Mouse (Mus musculus) small intestine, adult 10 weeks (tissue): Measurements from ENCODE around the gene Nacc2. TPM values are rescaled to one million over a fixed set of nuclear protein-coding genes. Genes with fewer than 3 reads are reported as not detected.

ENCODE experiments used
- polyA plus RNA-seq: library from polyadenylated mRNA; stranded (reverse); fragments of 350-450 nt; fragmentation: Illumina TruSeq; extraction: RNeasy Lipid Tissue Mini Kit (QIAGEN cat#74804); gene quantifications from one replicate; pipeline ENCODE4 v1.2.3, GENCODE M21; 2014; ENCODE audit warnings: low replicate concordance

Nacc2 gene
- polyA plus RNA-seq, result 9.4 TPM

GRCm38 (mm10) chr2:26123079-26123648, at the start of gene Nacc2:
TSS of gene Nacc2 (minus strand) at chr2:26123220.

DNA sequence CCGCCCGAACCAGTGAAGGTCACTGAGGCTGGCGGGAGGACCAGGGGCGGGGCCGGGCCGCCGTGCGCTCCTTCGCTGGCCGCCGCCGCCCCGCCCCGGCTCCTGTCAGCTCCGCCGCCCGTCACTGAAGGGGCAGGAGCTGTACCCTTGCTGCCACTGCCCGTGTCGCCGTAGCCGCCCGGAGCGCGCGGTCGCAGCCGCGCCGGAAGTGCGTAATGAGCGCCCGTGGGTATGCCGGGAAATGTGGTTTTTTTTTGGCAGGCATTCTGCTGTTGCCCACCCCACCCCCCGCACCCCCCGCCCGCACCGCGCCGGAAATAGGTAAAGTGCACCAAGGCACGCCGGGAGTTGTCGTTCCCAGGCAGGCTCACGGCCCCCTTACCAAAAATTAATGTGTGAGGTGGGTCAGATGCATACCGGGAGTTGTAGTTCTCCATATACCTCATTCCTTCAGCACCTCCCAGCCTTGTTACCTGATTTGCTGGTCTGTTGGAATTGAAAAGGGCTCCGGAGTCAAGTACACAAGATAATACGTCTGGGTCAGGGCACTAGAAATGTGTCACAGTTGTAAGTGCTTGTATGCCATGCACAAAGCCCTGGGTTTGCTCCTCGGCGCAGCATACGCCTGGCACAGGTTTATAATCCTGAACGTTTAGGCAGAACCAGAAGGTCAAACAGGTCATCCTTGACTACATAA, 101.3 kb downstream of the Nacc2 start, which contains the start of gene Ubac1:
TSS of gene Ubac1 (minus strand) at position 187 of the 697 bp plus-strand sequence.

Other genes starting within 250 kb of the Nacc2 start
- 12.3 TPM for gene Camsap1, start 139.9 kb downstream of the Nacc2 start, polyA plus RNA-seq
- gene Ubac1, start 101.5 kb downstream of the Nacc2 start, polyA plus RNA-seq, result 27.2 TPM
- not detected for gene Lhx3, start 85.1 kb upstream of the Nacc2 start, polyA plus RNA-seq
- 6.0 TPM for gene Qsox2, start 114.3 kb upstream of the Nacc2 start, polyA plus RNA-seq
- 0.11 TPM for gene Ccdc187, start 171.3 kb upstream of the Nacc2 start, polyA plus RNA-seq
- not detected for gene Gpsm1, start 192.3 kb upstream of the Nacc2 start, polyA plus RNA-seq
- 0.67 TPM for gene Dnlz, start 228.9 kb upstream of the Nacc2 start, polyA plus RNA-seq
- not detected for gene Card9, start 237.7 kb upstream of the Nacc2 start, polyA plus RNA-seq